Mouse (Mus musculus): ENCODE results near the gene Pacsin2.

Pacsin2 gene

DNA sequence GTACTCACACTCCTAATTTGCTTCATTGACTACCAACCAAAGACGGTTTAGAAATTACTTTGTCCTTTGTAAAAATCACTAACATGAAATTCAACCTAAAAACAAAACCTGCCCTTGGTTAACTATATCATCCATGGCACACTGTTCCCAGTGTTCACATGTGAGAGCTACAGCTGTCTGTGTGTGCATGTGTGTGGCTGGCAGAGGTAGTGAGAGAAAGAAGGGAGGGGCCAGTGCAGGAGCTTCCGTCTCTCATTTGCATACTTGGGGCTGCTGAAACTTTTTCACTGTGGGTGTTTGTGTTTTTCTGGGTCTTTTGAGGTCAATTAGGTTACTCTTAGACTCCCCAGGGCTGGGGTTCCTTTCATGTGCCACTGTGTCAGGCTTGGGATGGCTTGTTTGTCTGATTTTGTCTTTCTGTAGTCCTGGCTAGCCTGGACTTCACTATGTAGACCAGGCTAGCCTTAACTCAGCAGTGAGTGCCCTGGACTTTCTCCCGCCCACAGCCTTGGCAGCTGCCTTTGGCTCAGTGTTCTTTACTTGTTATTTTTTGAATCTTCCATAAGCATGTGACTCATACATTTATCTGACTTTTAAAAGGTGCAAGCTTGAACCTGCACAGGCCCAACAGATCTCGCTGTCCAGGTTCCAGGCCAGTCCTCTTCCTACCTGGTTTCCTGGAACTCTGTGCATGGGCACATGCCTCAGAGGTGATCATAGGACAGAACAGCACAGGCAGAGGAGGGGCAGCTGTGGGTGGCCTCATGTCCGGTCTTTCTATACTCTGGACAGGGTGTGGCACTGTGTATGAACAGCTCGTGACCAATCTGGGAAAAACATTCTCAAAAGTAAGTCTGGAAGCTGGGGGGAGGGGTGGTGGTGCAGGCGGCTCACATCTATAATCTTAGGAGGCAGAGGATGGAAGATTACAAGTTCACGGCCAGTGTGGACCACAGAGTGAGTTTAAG is 126.2 kb downstream of the Pacsin2 start:
- intact Hi-C loops (cut with DNase I), result no loop called here

DNA sequence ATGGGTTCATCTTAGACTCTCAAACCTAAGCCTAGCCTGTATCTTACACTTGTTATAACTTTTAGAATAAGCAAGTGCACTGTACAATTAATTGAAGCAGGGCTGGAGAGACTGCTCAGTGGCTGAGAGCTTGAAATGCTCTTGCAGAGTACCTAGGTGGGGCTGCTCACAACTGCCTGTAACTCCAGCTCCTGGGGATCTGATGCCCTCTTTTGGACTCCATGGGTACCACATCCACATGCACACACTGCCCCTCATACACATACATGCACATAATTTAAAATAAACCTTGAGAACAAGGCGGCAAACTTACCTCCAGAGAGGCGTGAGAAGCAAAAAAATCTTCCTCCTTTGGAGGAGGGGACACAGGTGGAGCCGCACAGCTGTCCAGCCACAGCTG is 132.0 kb downstream of the Pacsin2 start:
- intact Hi-C loops (cut with DNase I), result loop anchor here (5.0 kb wide), 1 partner anchor 120 kb away; no protein-coding TSS in a partner anchor

DNA sequence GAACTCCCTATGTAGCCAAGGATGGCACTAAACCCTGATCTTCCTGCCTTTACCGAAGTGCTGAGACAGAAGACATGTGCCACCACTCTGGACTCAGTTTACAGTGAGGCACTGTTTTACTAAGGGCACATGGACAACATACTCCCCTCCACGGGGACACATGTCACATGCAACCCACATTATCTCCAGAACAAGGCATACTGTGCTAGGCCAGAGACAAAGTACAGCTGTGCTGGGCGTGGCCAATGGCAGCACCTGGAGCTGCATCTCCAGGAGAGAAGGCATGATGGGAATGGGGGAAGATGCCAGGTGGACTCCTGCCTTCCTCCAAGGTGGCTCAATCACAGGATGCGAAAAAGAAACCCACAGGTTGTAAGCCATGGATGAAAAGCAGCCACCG is 135.5 kb downstream of the Pacsin2 start:
- intact Hi-C loops (cut with DNase I), result no loop called here
